Mouse (Mus musculus) kidney, adult 2 months (tissue): Measurements from ENCODE around the gene Met.

ENCODE experiments used
- CTCF ChIP-seq: fragments of 200-500 bp; conservative IDR thresholded peaks from 2 replicates; pipeline ENCODE4 v1.5.1; 2011; ENCODE audit warnings: low read depth, mild to moderate bottlenecking, control low read depth, low read length, moderate library complexity, mixed read lengths; ENCODE audit not compliant: insufficient read depth, insufficient read length
- POLR2A ChIP-seq: fragments of 200-500 bp; IDR thresholded peaks from one replicate; pipeline ENCODE4 v1.6.1; 2011; ENCODE audit warnings: low read depth, low read length, control low read depth

- TF ChIP-seq CTCF (no peak), POLR2A (no peak)
Measured at GRCm38 (mm10) chr6:17501440-17501839, 37.8 kb downstream of the Met start.
